Mouse (Mus musculus) yolk sac, embryonic 10.5 days (tissue): ENCODE measurements around the gene Ppa2.

ENCODE experiments used
- DNase-seq: peaks from one replicate; pipeline ENCODE4 v3.0.0-alpha.2; 2017; ENCODE audit warnings: low spot score

The Ppa2 gene

DNA sequence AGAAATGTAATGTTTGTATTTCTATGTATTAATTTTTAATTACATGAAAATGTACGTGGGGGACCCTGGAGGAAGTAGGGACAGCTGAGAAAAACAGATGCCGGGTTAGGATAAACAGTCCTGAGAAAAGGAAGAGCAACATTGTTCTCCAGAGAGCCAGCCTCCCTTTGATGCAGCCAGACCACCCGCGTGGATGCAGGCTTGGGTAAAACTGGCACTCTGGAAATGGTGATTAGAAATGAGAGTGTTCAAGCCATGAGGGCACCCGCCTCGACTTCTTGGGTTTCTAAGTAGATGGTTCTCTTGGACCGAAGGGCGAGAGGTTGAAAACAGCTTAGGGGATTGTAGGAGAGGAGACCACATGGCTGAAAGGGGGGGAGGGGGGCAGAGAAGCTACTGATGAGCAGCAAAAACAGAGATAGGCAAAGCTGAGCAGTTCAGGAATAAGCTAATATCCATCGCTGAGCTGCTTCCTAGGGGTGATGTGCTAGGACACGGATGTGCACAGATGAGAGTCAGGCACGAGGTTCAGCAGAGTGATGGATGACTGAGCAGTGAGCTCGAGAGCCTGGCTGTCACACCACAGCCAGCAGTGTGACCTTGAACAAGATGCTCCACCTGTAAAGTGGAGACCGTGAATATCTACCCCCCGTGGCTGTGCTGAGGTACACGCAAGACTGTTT is 21.4 kb downstream of the Ppa2 start:
- no peak for DNase-seq

DNA sequence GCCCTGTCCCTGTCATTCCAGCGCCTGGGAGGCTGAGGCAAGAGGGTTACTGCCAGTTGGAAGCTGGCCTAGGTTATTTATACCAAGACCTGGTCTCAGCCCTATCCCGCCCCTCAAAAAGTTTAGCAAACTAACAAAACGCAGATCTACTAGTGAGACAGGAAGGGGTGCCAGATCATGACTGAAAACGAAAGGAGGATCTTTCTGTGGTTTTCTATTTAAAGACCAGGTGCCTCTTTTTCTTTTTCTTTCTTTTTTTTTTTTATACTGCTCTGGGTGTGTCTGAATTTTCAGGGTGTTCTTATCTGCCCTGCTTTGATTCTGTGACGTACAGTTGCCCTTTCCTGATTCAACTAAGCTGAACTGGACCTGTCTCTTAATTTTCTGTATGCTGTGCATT is 22.4 kb downstream of the Ppa2 start:
- no peak for DNase-seq

GRCm38 (mm10) chr3:133333267-133334170 is 23.6 kb downstream of the Ppa2 start:
- DNase-seq, result no peak

GRCm38 (mm10) chr3:133334691-133335090 is 24.8 kb downstream of the Ppa2 start:
- DNase-seq, result no peak

GRCm38 (mm10) chr3:133335166-133335565 is 25.3 kb downstream of the Ppa2 start:
- no peak for DNase-seq

DNA sequence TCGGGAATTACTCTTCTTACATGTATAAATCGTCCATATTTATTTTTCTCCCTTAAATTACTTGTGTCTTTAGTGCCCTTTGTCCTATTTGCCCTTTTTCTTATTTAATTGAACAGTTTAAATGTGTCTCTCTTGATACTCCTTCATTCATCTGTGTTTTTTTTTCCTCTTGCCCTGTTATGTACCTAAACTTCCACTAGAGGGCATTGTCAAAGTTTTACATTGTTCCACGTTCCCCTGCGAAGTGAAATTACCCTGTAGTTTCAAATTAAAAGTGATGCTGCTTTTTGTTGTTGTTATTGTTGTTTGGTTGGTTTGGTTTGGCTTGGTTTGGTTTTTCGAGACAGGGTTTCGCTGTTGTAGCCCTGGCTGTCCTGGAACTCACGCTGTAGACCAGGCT is 26.5 kb downstream of the Ppa2 start:
- no peak for DNase-seq

- DNase-seq, result no peak
Observed at GRCm38 (mm10) chr3:133338851-133339356, 29.0 kb downstream of the Ppa2 start.

- no peak for DNase-seq
Observed at GRCm38 (mm10) chr3:133339411-133339823, 29.5 kb downstream of the Ppa2 start.

GRCm38 (mm10) chr3:133341106-133341505 is 31.2 kb downstream of the Ppa2 start:
- DNase-seq, result no peak

- no peak for DNase-seq
Observed at GRCm38 (mm10) chr3:133347535-133347934, 37.6 kb downstream of the Ppa2 start.

- DNase-seq, result no peak
Observed at GRCm38 (mm10) chr3:133348847-133349246, 38.9 kb downstream of the Ppa2 start.

DNA sequence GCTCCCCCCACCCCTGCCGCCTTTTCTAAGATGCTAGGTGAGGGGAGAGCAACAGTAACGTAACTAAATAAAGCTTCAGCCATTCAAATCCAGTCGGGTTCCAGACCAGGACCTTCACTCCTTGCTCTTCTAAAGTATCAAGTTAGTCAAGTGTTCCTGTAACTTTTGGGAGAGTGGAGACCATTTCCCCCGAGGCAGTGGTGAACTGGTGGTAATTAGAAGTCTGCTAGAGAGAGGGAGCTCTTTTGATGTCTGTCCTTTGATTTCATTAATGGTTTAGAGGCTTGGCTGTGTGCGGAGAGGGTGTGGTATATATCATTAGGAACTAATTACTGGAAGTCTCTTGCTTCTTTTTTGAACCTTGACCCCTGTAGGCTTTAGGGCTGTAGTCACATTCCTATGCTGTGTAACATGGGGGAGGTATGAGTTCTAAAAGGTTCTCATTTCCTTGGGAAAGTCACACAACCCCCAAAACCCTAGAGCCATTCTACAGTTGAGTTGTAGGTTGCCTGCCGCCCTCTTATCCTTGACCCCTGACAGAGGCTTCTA is 47.6 kb downstream of the Ppa2 start:
- DNase-seq, result no peak

DNA sequence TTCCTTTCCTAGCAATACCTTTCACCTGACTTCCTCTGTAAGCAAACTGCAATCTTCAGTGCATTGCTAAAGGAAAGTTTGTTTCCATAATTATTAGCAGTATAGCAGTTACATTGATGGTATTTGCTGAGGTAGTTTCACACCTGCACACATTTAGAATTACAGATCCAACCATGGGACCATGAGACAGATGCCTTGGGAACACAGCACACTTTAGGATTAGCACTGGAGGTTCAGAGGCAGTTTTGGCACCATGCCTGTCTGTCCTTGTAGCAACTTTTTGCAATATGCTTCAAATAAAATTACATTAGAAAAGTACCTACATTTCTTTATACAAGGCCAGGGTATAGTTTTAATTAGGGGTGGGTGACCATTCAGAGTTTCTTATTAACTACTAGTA is 48.1 kb downstream of the Ppa2 start:
- DNase-seq, result no peak

GRCm38 (mm10) chr3:133361406-133361805 is 51.5 kb downstream of the Ppa2 start:
- DNase-seq, result no peak

DNA sequence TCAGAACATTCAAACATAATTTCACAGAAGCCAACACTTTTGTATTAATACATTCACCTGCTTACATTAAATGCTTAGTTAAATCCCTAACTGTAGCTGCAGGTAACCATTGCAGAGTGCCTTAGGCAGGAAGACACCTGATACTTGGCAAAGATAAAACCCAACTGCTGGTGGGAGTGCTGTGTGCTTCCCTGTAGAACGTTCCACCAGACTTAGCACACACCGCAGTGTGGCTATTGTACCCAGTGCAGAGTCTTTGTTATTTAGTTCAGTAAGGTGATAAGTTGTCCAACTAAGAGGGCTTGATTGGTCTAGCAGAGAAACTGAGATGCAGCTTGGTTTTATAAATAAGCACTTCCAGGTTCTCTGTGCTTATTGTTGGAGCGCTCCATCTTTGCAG is 54.2 kb downstream of the Ppa2 start:
- no peak for DNase-seq

GRCm38 (mm10) chr3:133366096-133366495 is 56.2 kb downstream of the Ppa2 start:
- no peak for DNase-seq

- no peak for DNase-seq
Observed at GRCm38 (mm10) chr3:133378174-133378573, 68.3 kb downstream of the Ppa2 start.

- DNase-seq, result no peak
Observed at GRCm38 (mm10) chr3:133379997-133380396, 70.1 kb downstream of the Ppa2 start.

GRCm38 (mm10) chr3:133381519-133381918 is 71.6 kb downstream of the Ppa2 start:
- DNase-seq, result no peak

GRCm38 (mm10) chr3:133382147-133382546 is 72.2 kb downstream of the Ppa2 start:
- no peak for DNase-seq

GRCm38 (mm10) chr3:133384164-133384708 is 74.3 kb downstream of the Ppa2 start:
- DNase-seq, result no peak

GRCm38 (mm10) chr3:133387283-133387682 is 77.4 kb downstream of the Ppa2 start:
- DNase-seq, result no peak
